Mouse (Mus musculus) lung, adult 2 months (tissue): ENCODE measurements around the gene Myh14.
A peak's percentile ranks its signal among the peaks of the same experiment; 100 is the strongest.

Source experiments
- CTCF ChIP-seq: fragments of 200-500 bp; IDR thresholded peaks from 2 replicates; pipeline ENCODE4 v1.5.1; 2011; ENCODE audit warnings: mild to moderate bottlenecking, low read length, control low read depth; ENCODE audit not compliant: insufficient read depth
- POLR2A ChIP-seq: fragments of 200-500 bp; IDR thresholded peaks from 2 replicates; pipeline ENCODE4 v1.6.1; 2011; ENCODE audit warnings: low read depth, mild to moderate bottlenecking, control low read depth, low read length, borderline replicate concordance; ENCODE audit errors: extremely low read depth

- TF ChIP-seq CTCF (peak; percentile 73), POLR2A (no peak)
Measured at GRCm38 (mm10) chr7:44647042-44647724, 23.5 kb downstream of the Myh14 start.
